Mouse (Mus musculus): ENCODE results near the gene Urad.

GRCm38 (mm10) chr5:147305166-147305565, 17.1 kb downstream of the Urad start:
- no peak for TF ChIP-seq CTCF (IDR thresholded peaks at IDR 0.05)
- no peak for TF ChIP-seq EP300 (IDR thresholded peaks at IDR 0.05)
